Mouse (Mus musculus) hematopoietic stem cell, adult 5-6 weeks (primary cell): ENCODE measurements around the gene Rgs9. TPM values are rescaled to one million over a fixed set of nuclear protein-coding genes. Genes with fewer than 3 reads are reported as not detected.

ENCODE experiments used
- ATAC-seq, 2 experiments: fragments of 125-278 bp in 1 of 2; replicated peaks in 1 of 2; 2 replicates each; pipeline ENCODE4 v1.8.0; 2016 to 2017; ENCODE audit warnings: inconsistent platforms in 2 of 2, mild to moderate bottlenecking in 2 of 2, moderate number of reproducible peaks in 2 of 2, low read depth in 1 of 2, moderate TSS enrichment in 1 of 2; ENCODE audit not compliant: low FRiP score in 2 of 2, poor library complexity in 2 of 2, severe bottlenecking in 2 of 2, insufficient read depth in 1 of 2, low TSS enrichment in 1 of 2
- total RNA-seq: library from RNA; stranded (forward); fragments of 172-1452, 232-1000 nt; gene quantifications from 2 replicates; pipeline ENCODE4 v1.2.3, GENCODE M21; 2017

The Rgs9 gene
- total RNA-seq, 1 experiment from 2014 or later: 2.4 TPM

DNA sequence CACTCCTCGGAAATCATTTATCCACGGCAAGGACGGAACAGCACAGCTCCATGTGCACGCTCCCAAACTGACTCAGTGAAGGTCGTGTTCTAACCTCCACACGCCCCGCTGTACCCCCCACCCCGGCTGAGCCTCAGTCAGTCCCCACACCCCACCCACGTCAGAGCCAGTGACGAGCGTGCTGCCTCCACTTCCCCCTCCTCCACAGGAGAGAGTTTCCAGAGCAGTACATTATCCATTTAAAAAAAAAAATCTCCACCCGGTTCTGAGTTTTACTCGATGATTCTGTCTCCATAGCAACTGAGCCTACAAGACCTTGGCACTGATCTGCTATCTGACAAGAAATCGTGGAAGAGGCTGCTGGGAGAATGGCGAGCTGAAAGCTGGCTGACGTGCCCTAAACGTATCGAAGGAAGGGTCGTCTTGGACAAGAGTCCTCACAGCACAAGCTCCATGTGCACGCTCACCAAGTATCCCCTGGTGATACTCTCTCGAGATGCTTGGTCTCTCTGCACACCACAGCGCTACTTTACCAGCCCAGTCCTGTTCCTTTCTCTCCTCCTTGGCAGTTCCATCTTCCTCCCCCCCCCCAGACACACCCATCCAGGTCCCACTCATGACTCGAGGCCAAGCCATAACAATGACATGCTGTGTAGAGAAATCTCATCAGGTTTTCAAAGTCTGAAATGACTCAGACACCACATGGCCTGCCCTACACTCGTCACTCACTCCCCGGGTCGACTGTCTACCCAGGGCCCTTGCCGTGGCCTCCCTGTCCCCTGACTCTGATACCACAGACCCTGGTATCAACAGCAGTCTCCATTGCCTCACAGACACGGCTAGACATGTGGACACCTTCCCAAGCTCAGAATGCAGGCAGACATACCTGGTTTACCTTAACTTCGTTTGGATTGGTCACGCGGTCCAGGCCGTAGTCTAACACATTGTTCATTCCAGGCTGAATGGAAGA is 38.7 kb downstream of the Rgs9 start:
- no peak for ATAC-seq

GRCm38 (mm10) chr11:109257824-109258223 is 40.1 kb downstream of the Rgs9 start:
- ATAC-seq: no peak

DNA sequence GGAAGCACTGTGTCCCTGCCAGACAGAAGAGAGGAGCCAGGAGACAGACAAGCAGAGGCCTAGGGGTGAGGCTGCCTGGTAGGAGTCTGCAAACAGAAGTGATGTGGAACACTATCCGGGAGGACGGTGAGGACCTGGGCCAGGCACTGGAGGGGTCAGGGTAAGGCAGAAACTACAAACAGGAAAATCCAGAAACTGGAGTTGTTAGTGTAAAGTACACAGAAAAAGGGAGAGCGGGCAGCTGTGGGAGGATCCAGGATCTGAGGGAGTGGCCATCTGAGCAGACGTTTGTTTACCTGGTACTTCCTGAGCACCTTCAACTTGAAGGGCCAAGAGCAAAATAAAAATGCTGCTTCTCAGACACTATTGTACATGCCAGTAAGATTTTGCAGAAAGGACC is 42.9 kb downstream of the Rgs9 start:
- no peak for ATAC-seq

DNA sequence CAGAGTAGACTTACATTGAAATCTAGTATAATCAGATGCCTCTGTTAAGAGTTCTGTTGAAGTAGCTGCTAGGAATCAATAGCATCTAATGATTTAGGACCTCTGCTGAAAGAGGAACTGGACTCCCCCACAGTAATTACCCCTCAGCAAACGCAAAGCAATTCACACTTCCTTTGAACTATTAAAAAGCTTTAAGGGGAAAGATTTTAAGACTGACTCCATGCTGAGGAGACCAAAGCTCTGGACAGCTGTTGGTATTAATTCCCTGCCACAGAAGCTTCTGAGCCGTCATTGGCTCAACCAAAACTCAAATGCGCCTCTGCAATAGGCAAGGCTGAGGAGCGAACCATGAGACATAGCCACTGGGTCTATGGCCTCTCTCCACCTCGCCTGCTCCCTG is 45.4 kb downstream of the Rgs9 start:
- no peak for ATAC-seq

DNA sequence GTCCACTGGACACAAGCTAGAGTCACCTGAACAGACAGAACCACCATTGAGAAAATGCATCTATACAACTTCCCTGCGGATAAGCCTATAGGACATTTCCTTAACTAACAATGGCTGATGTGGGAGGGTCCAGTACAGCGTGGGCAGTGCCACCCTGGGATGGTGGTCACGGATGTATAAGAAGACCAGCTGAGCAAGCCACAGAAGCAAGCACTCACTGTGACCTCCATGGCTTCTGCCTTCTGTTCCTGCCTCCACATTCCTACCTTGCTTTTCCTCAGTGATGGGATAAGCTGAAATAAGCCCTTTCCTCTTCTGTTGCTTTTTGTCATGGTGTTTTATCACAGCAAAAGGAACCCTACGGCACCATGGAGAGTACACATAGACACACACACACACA is 47.4 kb downstream of the Rgs9 start:
- no peak for ATAC-seq

GRCm38 (mm10) chr11:109246920-109247319 is 51.0 kb downstream of the Rgs9 start:
- ATAC-seq: peak in 1 of 2 experiments; percentile 21; a peak in 2 of 4 replicates

GRCm38 (mm10) chr11:109244635-109245360 is 53.1 kb downstream of the Rgs9 start:
- ATAC-seq: peak; percentile 74 to 88

DNA sequence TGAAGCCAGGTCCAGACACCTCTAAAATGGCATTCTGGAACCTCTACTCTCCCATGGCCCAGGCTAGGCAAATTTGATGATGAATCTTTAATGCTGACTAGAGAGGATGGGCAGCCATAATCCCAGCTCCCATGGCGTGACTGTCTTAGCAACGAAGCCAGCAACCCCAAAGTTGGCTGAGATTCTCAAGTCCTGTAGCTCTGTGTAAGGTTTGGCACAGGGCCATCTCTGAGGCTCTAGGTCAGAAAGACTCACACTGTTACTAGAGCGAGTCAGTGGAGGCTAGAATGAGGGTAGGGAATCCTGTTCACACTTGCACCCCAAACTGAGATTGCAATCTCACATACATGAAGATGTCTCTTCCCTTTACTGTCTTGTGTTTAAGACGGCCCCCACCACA is 57.8 kb downstream of the Rgs9 start:
- no peak for ATAC-seq

GRCm38 (mm10) chr11:109238671-109239070 is 59.3 kb downstream of the Rgs9 start:
- ATAC-seq: no peak

GRCm38 (mm10) chr11:109237796-109238195 is 60.1 kb downstream of the Rgs9 start:
- no peak for ATAC-seq

DNA sequence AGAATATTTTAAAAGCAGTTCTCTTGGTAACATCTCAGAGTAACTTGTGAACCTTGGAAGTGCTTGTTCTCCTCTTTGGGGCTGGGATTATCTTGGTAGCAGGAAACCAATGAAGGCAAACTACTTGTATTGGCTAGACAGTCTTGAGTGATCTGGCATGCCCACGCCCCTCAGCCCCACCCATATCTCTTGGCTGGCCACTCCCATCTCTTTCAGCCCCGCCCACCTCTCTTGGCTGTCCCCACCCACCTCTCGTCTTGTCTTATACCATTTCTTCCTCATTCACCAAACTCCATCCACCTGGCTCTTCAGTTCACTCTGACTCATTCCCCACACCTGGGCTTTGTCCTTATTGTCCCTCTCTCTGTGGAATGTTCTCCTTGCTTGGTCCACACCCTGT is 64.3 kb downstream of the Rgs9 start:
- no peak for ATAC-seq

GRCm38 (mm10) chr11:109232811-109233210 is 65.1 kb downstream of the Rgs9 start:
- no peak for ATAC-seq

GRCm38 (mm10) chr11:109227139-109227538 is 70.8 kb downstream of the Rgs9 start:
- ATAC-seq: no peak

DNA sequence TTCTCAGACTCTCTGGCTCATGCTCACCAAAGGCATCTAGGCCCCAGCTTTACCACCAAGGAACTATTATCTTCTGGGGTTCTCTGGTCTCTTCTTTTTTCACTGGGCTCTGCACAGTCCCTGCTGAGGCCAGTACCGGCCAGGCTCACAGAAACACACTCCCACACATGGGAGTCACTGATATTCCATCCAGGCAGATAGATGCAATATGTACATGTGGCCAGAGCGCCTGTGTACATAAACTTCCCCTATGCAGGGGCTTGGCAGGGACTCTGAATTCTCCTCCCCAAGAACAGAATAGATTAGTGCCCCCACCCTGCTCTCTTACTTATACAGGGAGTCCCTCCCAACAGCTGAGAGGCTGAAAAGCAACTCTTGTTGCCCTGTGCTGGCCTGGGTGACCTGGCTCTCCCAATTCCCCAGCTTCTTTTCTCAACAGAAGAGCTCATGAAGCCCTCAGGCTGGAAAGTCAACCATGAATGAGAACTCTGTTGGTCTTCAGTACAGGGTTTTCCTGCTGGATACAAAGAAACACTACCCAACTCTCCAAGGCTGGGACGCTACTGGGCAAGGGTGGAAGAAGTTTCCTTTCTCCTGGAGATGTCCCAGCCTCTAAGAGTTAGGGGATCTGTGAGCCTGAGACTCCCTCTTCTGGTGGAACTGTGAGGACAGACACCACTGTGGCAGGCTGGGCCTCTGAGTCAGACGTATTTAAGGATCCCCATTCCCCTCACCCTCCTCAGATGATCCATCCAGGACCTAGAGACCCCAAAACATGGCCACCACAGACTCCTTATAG is 76.5 kb downstream of the Rgs9 start:
- peak in 1 of 2 experiments; percentile 24; a peak in 1 of 4 replicates for ATAC-seq

GRCm38 (mm10) chr11:109218722-109219430 is 79.1 kb downstream of the Rgs9 start:
- 0 out of 4 replicates have a peak, but pooled peaks of 1 of the 2 experiments have one; percentile 17 for ATAC-seq

- no peak for ATAC-seq
These were observed 79.9 kb downstream of the Rgs9 start for GRCm38 (mm10) chr11:109217827-109218536.
